Mouse (Mus musculus): ENCODE data around the gene Rasl2-9. TPM values are rescaled to one million over a fixed set of nuclear protein-coding genes. Genes with fewer than 3 reads are reported as not detected.
"Not testable (repeated sequence)": the region's sequence is repeated elsewhere in the genome, so short reads cannot be mapped to it uniquely, and the experiment has no call there.

The Rasl2-9 gene
- polyA plus RNA-seq (2011; ENCODE audit: insufficient read depth, insufficient read length, low read depth, missing spikeins), result 0.90 and 1.3 TPM in 2 replicates

- no peaks in the 10 kb centered on the region for H3K9me3 ChIP-seq (replicated peaks; ENCODE audit: control insufficient read depth, insufficient read depth, low read length, poor library complexity, severe bottlenecking)
- H3K27ac ChIP-seq (ENCODE audit: insufficient read depth, low read length), result no peak within 1 kb of the TSS
- TF ChIP-seq EP300 (IDR thresholded peaks at IDR 0.05; ENCODE audit: insufficient read depth, low read depth, low read length), result no peak
- TF ChIP-seq POLR2A (IDR thresholded peaks at IDR 0.05; ENCODE audit: insufficient read depth, low read length), result no peak
- peak; percentile 74 for TF ChIP-seq CTCF (IDR thresholded peaks at IDR 0.05; ENCODE audit: low read depth, low read length)
- no peaks in the 10 kb centered on the region; the same call in 1 of the 2 replicates for H3K27me3 ChIP-seq (ENCODE audit: control insufficient read depth, insufficient read depth, low read length, poor library complexity, severe bottlenecking)
- H3K4me1 ChIP-seq (ENCODE audit: control insufficient read depth, insufficient read depth, low read length), result no peaks in the 10 kb centered on the region
- H3K36me3 ChIP-seq (ENCODE audit: control insufficient read depth, insufficient read depth, low read length, poor library complexity, severe bottlenecking), result no peaks in the 10 kb centered on the region
- peak within 1 kb of the TSS; percentile 81 for H3K4me3 ChIP-seq (ENCODE audit: low read depth, low read length)
- no peak within 1 kb of the TSS for H3K9ac ChIP-seq (ENCODE audit: low read depth, poor library complexity, severe bottlenecking)
These were observed at the start of gene Rasl2-9 for GRCm38 (mm10) chr7:5125549-5126406. TSS of gene Rasl2-9 (minus strand) at chr7:5125950.

GRCm38 (mm10) chr7:5149570-5149969 is 23.8 kb upstream of the Rasl2-9 start, which contains the start of gene Vmn1r55:
TSS of gene Vmn1r55 (minus strand) at chr7:5149670.
- not testable (repeated sequence) for H3K27me3 ChIP-seq (ENCODE audit: control insufficient read depth, insufficient read depth, low read length, poor library complexity, severe bottlenecking); H3K36me3 ChIP-seq (ENCODE audit: control insufficient read depth, insufficient read depth, low read length, poor library complexity, severe bottlenecking); H3K4me1 ChIP-seq (ENCODE audit: control insufficient read depth, insufficient read depth, low read length); H3K9ac ChIP-seq (ENCODE audit: low read depth, poor library complexity, severe bottlenecking); H3K9me3 ChIP-seq (replicated peaks; ENCODE audit: control insufficient read depth, insufficient read depth, low read length, poor library complexity, severe bottlenecking); H3K27ac ChIP-seq (ENCODE audit: insufficient read depth, low read length); H3K4me3 ChIP-seq (ENCODE audit: low read depth, low read length)

GRCm38 (mm10) chr7:5125078-5125477 is 672 bp downstream of the Rasl2-9 start:
- Histone ChIP-seq H3K9ac (ENCODE audit: low read depth, poor library complexity, severe bottlenecking) (no peak overlapping the region), H3K4me3 (ENCODE audit: low read depth, low read length) (no peak overlapping the region), H3K27ac (ENCODE audit: insufficient read depth, low read length) (no peak overlapping the region), H3K36me3 (ENCODE audit: control insufficient read depth, insufficient read depth, low read length, poor library complexity, severe bottlenecking) (no peaks in the 10 kb centered on the region), H3K9me3 (replicated peaks; ENCODE audit: control insufficient read depth, insufficient read depth, low read length, poor library complexity, severe bottlenecking) (no peaks in the 10 kb centered on the region), H3K4me1 (ENCODE audit: control insufficient read depth, insufficient read depth, low read length) (no peaks in the 10 kb centered on the region), H3K27me3 (ENCODE audit: control insufficient read depth, insufficient read depth, low read length, poor library complexity, severe bottlenecking) (no peaks in the 10 kb centered on the region; the same call in 1 of the 2 replicates)
- no peak for TF ChIP-seq CTCF (IDR thresholded peaks at IDR 0.05; ENCODE audit: low read depth, low read length)
- TF ChIP-seq EP300 (IDR thresholded peaks at IDR 0.05; ENCODE audit: insufficient read depth, low read depth, low read length), result no peak
- no peak for TF ChIP-seq POLR2A (IDR thresholded peaks at IDR 0.05; ENCODE audit: insufficient read depth, low read length)

- Histone ChIP-seq H3K27ac (ENCODE audit: insufficient read depth, low read length) (no peak within 1 kb of the TSS), H3K27me3 (ENCODE audit: control insufficient read depth, insufficient read depth, low read length, poor library complexity, severe bottlenecking) (no peaks in the 10 kb centered on the region), H3K9ac (ENCODE audit: low read depth, poor library complexity, severe bottlenecking) (no peak within 1 kb of the TSS), H3K4me3 (ENCODE audit: low read depth, low read length) (no peak within 1 kb of the TSS), H3K4me1 (ENCODE audit: control insufficient read depth, insufficient read depth, low read length) (no peaks in the 10 kb centered on the region), H3K36me3 (ENCODE audit: control insufficient read depth, insufficient read depth, low read length, poor library complexity, severe bottlenecking) (no peaks in the 10 kb centered on the region), H3K9me3 (replicated peaks; ENCODE audit: control insufficient read depth, insufficient read depth, low read length, poor library complexity, severe bottlenecking) (no peaks in the 10 kb centered on the region)
- no peak for TF ChIP-seq POLR2A (IDR thresholded peaks at IDR 0.05; ENCODE audit: insufficient read depth, low read length)
- no peak for TF ChIP-seq CTCF (IDR thresholded peaks at IDR 0.05; ENCODE audit: low read depth, low read length)
- no peak for TF ChIP-seq EP300 (IDR thresholded peaks at IDR 0.05; ENCODE audit: insufficient read depth, low read depth, low read length)
These were observed 8.9 kb downstream of the Rasl2-9 start, which contains the start of gene Rfpl4 for GRCm38 (mm10) chr7:5116850-5117249. TSS of gene Rfpl4 (minus strand) at chr7:5116950.

GRCm38 (mm10) chr7:5112701-5113100 is 13.0 kb downstream of the Rasl2-9 start:
- H3K27ac ChIP-seq (ENCODE audit: insufficient read depth, low read length), result no peak overlapping the region
- H3K9ac ChIP-seq (ENCODE audit: low read depth, poor library complexity, severe bottlenecking), result no peak overlapping the region
- H3K36me3 ChIP-seq (ENCODE audit: control insufficient read depth, insufficient read depth, low read length, poor library complexity, severe bottlenecking), result no peaks in the 10 kb centered on the region
- no peak overlapping the region for H3K4me3 ChIP-seq (ENCODE audit: low read depth, low read length)
- no peaks in the 10 kb centered on the region for H3K9me3 ChIP-seq (replicated peaks; ENCODE audit: control insufficient read depth, insufficient read depth, low read length, poor library complexity, severe bottlenecking)
- H3K4me1 ChIP-seq (ENCODE audit: control insufficient read depth, insufficient read depth, low read length), result no peaks in the 10 kb centered on the region
- no peaks in the 10 kb centered on the region for H3K27me3 ChIP-seq (ENCODE audit: control insufficient read depth, insufficient read depth, low read length, poor library complexity, severe bottlenecking)
- TF ChIP-seq EP300 (IDR thresholded peaks at IDR 0.05; ENCODE audit: insufficient read depth, low read depth, low read length) (no peak), CTCF (IDR thresholded peaks at IDR 0.05; ENCODE audit: low read depth, low read length) (no peak)

GRCm38 (mm10) chr7:5109301-5109700 is 16.4 kb downstream of the Rasl2-9 start:
- H3K4me3 ChIP-seq (ENCODE audit: low read depth, low read length), result no peak overlapping the region
- no peak overlapping the region for H3K9ac ChIP-seq (ENCODE audit: low read depth, poor library complexity, severe bottlenecking)
- H3K27me3 ChIP-seq (ENCODE audit: control insufficient read depth, insufficient read depth, low read length, poor library complexity, severe bottlenecking), result no peaks in the 10 kb centered on the region
- TF ChIP-seq CTCF (IDR thresholded peaks at IDR 0.05; ENCODE audit: low read depth, low read length) (peak; percentile 57), EP300 (IDR thresholded peaks at IDR 0.05; ENCODE audit: insufficient read depth, low read depth, low read length) (no peak)
- no peaks in the 10 kb centered on the region for H3K4me1 ChIP-seq (ENCODE audit: control insufficient read depth, insufficient read depth, low read length)
- H3K36me3 ChIP-seq (ENCODE audit: control insufficient read depth, insufficient read depth, low read length, poor library complexity, severe bottlenecking), result no peaks in the 10 kb centered on the region
- no peak overlapping the region for H3K27ac ChIP-seq (ENCODE audit: insufficient read depth, low read length)
- no peaks in the 10 kb centered on the region for H3K9me3 ChIP-seq (replicated peaks; ENCODE audit: control insufficient read depth, insufficient read depth, low read length, poor library complexity, severe bottlenecking)
